Mouse (Mus musculus): ENCODE measurements at regions not wholly inside any gene's neighbourhood (a gene's known extent, or its start where the extent isn't known, plus 50 kb on each side); places are given as distances from the start of the nearest gene placed in this dataset.

DNA sequence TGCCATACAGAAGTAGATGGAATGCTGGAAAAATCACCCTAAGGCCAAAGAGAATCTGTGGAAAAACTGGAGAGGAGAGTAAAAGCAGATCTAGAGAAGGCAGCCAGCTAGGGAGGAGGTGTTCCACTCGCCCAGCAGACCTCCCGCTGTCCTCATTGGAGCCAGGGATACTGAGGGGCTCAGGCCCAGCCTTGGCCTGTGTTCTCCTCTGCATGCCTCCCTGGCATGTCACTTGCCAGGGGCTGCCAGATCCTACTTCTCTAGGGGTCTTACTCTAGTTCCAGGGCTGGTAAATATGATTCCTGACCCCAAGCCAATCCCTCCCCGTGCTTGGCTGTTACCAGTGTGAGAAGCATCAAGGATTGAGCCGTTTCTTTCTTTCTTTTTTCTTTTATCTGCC is 59.5 kb upstream of the Cdon start:
- in situ Hi-C loops (cut with MboI; ENCODE audit: low pct_ligation_motif_present, low pct_unique_long_range_greater_than_20kb, low sequenced_read_pairs) (no loop called here), dilution Hi-C loops (cut with MboI; ENCODE audit: extremely low pct_ligation_motif_present, extremely low pct_unique_long_range_greater_than_20kb, low sequenced_read_pairs) (no loop called here)
- no peaks in the 10 kb centered on the region for H3K9me3 ChIP-seq (replicated peaks; ENCODE audit: low read length)

DNA sequence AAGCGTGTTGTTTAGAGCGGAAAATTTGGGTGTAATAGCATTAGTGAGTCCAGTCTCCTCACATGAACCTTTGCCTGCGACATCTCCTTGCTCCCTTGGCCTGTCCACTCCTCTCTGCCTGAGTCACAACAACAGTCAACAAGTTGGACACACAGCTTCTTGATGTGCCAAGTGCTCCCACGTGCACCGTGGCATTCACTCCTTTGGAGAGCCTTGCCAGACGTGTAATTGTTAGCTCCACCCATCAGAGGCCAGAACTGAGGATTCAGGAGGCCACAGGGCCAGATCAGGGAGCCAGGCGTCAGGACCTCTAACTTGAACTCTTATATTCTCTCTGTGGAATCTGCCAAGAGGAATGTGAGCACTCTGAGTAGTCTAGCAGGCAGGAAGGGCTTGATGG is 58.7 kb upstream of the Cdon start:
- Histone ChIP-seq H3K9me3 (replicated peaks; ENCODE audit: low read length) (no peaks in the 10 kb centered on the region), H3K4me2 (ENCODE audit: insufficient read depth, low read depth, poor library complexity, severe bottlenecking) (no peak overlapping the region), H3K4me1 (ENCODE audit: control insufficient read depth in 1 of 2, insufficient read depth in 2 of 2) (peaks cover 2 to 3% of the 10 kb centered on the region in 2 experiments; a peak in 2 of 4 replicates), H3K27ac (ENCODE audit: insufficient read depth, low read depth) (no peak overlapping the region), H3K79me2 (replicated peaks; ENCODE audit: control insufficient read depth, extremely low read depth, insufficient read depth, poor library complexity, severe bottlenecking) (no peaks in the 10 kb centered on the region), H3K4me3 (replicated peaks in 1 of 3; ENCODE audit: low read depth in 2 of 3, low read length in 2 of 3, poor library complexity in 1 of 3) (no peak overlapping the region), H3K9ac (ENCODE audit: insufficient read depth, low read depth) (no peak overlapping the region), H3K27me3 (replicated peaks) (no peaks in the 10 kb centered on the region), H3K36me3 (replicated peaks in 1 of 2; ENCODE audit: control insufficient read depth in 1 of 2, insufficient read depth in 1 of 2, low read length in 1 of 2) (no peaks in the 10 kb centered on the region)
- dilution Hi-C loops (cut with MboI; ENCODE audit: extremely low pct_ligation_motif_present, extremely low pct_unique_long_range_greater_than_20kb, low sequenced_read_pairs) (no loop called here), in situ Hi-C loops (cut with MboI; ENCODE audit: low pct_ligation_motif_present, low pct_unique_long_range_greater_than_20kb, low sequenced_read_pairs) (no loop called here)
- TF ChIP-seq EP300 (IDR thresholded peaks at IDR 0.05; ENCODE audit: low read length) (no peak), CTCF (conservative IDR thresholded peaks at IDR 0.05 in 1 of 2, IDR thresholded peaks at IDR 0.05 in 1 of 2; ENCODE audit: low read depth in 2 of 2, low read length in 2 of 2) (no peak)
- no peak for DNase-seq (ENCODE audit: extremely low read depth)

More for the DNA sequence above, 59.5 kb upstream of the Cdon start:
- Histone ChIP-seq H3K4me2 (ENCODE audit: insufficient read depth, low read depth, poor library complexity, severe bottlenecking) (no peak overlapping the region), H3K79me2 (replicated peaks; ENCODE audit: control insufficient read depth, extremely low read depth, insufficient read depth, poor library complexity, severe bottlenecking) (no peaks in the 10 kb centered on the region), H3K4me3 (replicated peaks in 1 of 3; ENCODE audit: low read depth in 2 of 3, low read length in 2 of 3, poor library complexity in 1 of 3) (no peak overlapping the region), H3K9ac (ENCODE audit: insufficient read depth, low read depth) (no peak overlapping the region), H3K27ac (ENCODE audit: insufficient read depth, low read depth) (no peak overlapping the region), H3K36me3 (replicated peaks in 1 of 2; ENCODE audit: control insufficient read depth in 1 of 2, insufficient read depth in 1 of 2, low read length in 1 of 2) (no peaks in the 10 kb centered on the region), H3K4me1 (ENCODE audit: control insufficient read depth in 1 of 2, insufficient read depth in 2 of 2) (peaks cover 0 to 3% of the 10 kb centered on the region in 2 experiments; a peak in 1 of 4 replicates), H3K27me3 (replicated peaks) (no peaks in the 10 kb centered on the region)
- TF ChIP-seq JUN (IDR thresholded peaks at IDR 0.05; ENCODE audit: insufficient read depth, low read depth, low read length) (no peak), IRF4 (IDR thresholded peaks at IDR 0.05; ENCODE audit: low read depth, low read length) (no peak), CHD1 (IDR thresholded peaks at IDR 0.05; ENCODE audit: low read depth, low read length) (no peak), MXI1 (IDR thresholded peaks at IDR 0.05; ENCODE audit: low read depth, low read length) (no peak), HCFC1 (IDR thresholded peaks at IDR 0.05; ENCODE audit: low read depth, low read length) (no peak), ZNF384 (IDR thresholded peaks at IDR 0.05; ENCODE audit: low read depth, low read length) (no peak), NELFE (IDR thresholded peaks at IDR 0.05; ENCODE audit: low read depth, low read length) (no peak), MAX (IDR thresholded peaks at IDR 0.05; ENCODE audit: low read length) (no peak), SIN3A (IDR thresholded peaks at IDR 0.05; ENCODE audit: low read length) (no peak), MYC (IDR thresholded peaks at IDR 0.05; ENCODE audit: low read depth, low read length) (no peak), BHLHE40 (IDR thresholded peaks at IDR 0.05; ENCODE audit: low read depth, low read length) (no peak), USF2 (conservative IDR thresholded peaks at IDR 0.05; ENCODE audit: low read depth, low read length) (no peak), SMC3 (IDR thresholded peaks at IDR 0.05; ENCODE audit: low read depth, low read length) (no peak)
- DNase-seq (ENCODE audit: extremely low read depth) = no peak

DNA sequence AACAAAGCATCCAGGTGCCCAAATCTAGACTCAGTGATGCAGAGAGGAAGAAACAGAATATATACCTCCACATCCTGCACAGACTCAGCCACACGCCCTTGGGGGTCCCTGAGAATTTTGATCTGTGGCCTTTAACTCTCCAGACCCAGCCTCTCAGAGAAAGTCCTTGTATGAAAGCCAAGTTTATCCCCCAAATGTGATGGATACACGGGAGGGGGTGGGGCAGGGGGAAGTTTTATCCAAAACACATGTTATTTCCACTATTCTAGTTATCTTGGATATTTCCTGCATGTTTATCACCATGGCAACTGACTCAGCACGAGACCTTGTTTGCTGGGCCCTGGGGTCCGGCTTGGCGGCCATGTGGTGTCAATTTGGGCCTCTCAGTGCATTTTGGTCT is 57.8 kb upstream of the Cdon start:
- TF ChIP-seq POLR2AphosphoS2 (IDR thresholded peaks at IDR 0.05; ENCODE audit: low read depth, low read length) (no peak), BHLHE40 (IDR thresholded peaks at IDR 0.05; ENCODE audit: low read depth, low read length) (no peak), POLR2A (IDR thresholded peaks at IDR 0.05; ENCODE audit: low read depth, low read length) (no peak), MXI1 (IDR thresholded peaks at IDR 0.05; ENCODE audit: low read depth, low read length) (no peak), KAT2A (IDR thresholded peaks at IDR 0.05; ENCODE audit: insufficient replicate concordance, low read length) (no peak), MAFK (IDR thresholded peaks at IDR 0.05; ENCODE audit: insufficient replicate concordance, low read length) (no peak), UBTF (IDR thresholded peaks at IDR 0.05; ENCODE audit: low read depth, low read length) (no peak), NRF1 (IDR thresholded peaks at IDR 0.05; ENCODE audit: low read depth, low read length) (no peak), TCF12 (IDR thresholded peaks at IDR 0.05; ENCODE audit: low read depth, low read length) (no peak), NELFE (IDR thresholded peaks at IDR 0.05; ENCODE audit: low read depth, low read length) (no peak), JUN (IDR thresholded peaks at IDR 0.05; ENCODE audit: insufficient read depth, low read depth, low read length) (no peak), ETS1 (conservative IDR thresholded peaks at IDR 0.05; ENCODE audit: low read depth, low read length) (no peak), MAZ (IDR thresholded peaks at IDR 0.05; ENCODE audit: low read depth, low read length) (no peak), ZNF384 (IDR thresholded peaks at IDR 0.05; ENCODE audit: low read depth, low read length) (no peak), ELF1 (IDR thresholded peaks at IDR 0.05; ENCODE audit: low read depth, low read length) (no peak), GABPA (IDR thresholded peaks at IDR 0.05; ENCODE audit: insufficient replicate concordance, low read depth, low read length) (no peak), ZC3H11A (IDR thresholded peaks at IDR 0.05; ENCODE audit: low read depth, low read length) (no peak), EP300 (IDR thresholded peaks at IDR 0.05; ENCODE audit: low read length) (no peak), USF2 (conservative IDR thresholded peaks at IDR 0.05; ENCODE audit: low read depth, low read length) (no peak)
- Histone ChIP-seq H3K79me2 (replicated peaks; ENCODE audit: control insufficient read depth, extremely low read depth, insufficient read depth, poor library complexity, severe bottlenecking) (no peaks in the 10 kb centered on the region; the same call in 1 of the 2 replicates), H3K4me1 (ENCODE audit: control insufficient read depth in 1 of 2, insufficient read depth in 2 of 2) (peaks cover 2 to 3% of the 10 kb centered on the region in 2 experiments; a peak in 2 of 4 replicates), H3K36me3 (replicated peaks in 1 of 2; ENCODE audit: control insufficient read depth in 1 of 2, insufficient read depth in 1 of 2, low read length in 1 of 2) (no peaks in the 10 kb centered on the region), H3K4me3 (replicated peaks in 1 of 3; ENCODE audit: low read depth in 2 of 3, low read length in 2 of 3, poor library complexity in 1 of 3) (no peak overlapping the region), H3K27me3 (replicated peaks) (no peaks in the 10 kb centered on the region), H3K9ac (ENCODE audit: insufficient read depth, low read depth) (no peak overlapping the region), H3K27ac (ENCODE audit: insufficient read depth, low read depth) (no peak overlapping the region), H3K4me2 (ENCODE audit: insufficient read depth, low read depth, poor library complexity, severe bottlenecking) (no peak overlapping the region), H3K9me3 (replicated peaks; ENCODE audit: low read length) (no peaks in the 10 kb centered on the region)
- in situ Hi-C loops (cut with MboI; ENCODE audit: low pct_ligation_motif_present, low pct_unique_long_range_greater_than_20kb, low sequenced_read_pairs) = no loop called here
- dilution Hi-C loops (cut with MboI; ENCODE audit: extremely low pct_ligation_motif_present, extremely low pct_unique_long_range_greater_than_20kb, low sequenced_read_pairs) = no loop called here
- DNase-seq (ENCODE audit: extremely low read depth) = no peak
